Mouse (Mus musculus) kidney, adult 2 months (tissue): Measurements from ENCODE around the gene Nfatc2.

Experiments used
- CTCF ChIP-seq: fragments of 200-500 bp; conservative IDR thresholded peaks from 2 replicates; pipeline ENCODE4 v1.5.1; 2011; ENCODE audit warnings: low read depth, mild to moderate bottlenecking, control low read depth, low read length, moderate library complexity, mixed read lengths; ENCODE audit not compliant: insufficient read depth, insufficient read length
- POLR2A ChIP-seq: fragments of 200-500 bp; IDR thresholded peaks from one replicate; pipeline ENCODE4 v1.6.1; 2011; ENCODE audit warnings: low read depth, low read length, control low read depth

DNA sequence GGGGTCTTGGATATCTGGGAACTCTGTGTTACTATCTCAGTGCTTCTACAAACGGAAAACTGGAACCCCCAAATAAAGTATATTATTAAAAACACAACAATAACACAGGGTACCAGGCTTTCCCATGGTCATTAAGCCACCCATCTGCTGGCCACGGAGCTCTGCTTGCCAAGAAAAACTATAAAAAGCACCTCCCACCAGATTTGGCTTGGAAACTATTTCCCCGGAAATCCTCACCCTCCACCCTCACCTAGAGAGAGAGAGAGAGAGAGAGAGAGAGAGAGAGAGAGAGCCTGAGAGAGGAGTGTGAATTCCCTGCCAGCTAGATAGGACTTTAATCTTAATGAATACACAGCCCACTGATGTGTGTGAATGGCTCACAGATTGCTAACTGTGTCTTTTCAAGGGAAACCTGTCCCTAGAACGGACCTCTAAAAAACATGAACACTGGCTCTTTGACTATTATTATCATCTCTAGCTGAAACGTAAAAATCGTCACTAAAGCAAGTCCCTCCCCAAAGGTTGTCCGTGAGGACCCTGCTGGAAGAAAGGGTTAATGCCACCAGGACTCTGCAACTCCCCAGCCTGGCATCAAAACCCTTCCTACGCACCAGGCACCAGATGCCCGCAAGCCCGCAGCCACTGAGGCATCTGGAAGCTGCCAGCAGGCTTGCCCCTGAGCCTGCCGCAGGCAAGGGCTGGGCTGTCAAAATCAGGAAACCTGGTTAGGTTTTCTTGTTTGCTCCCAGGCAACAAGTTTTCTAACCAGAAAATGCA, 12.7 kb downstream of the Nfatc2 start:
- TF ChIP-seq CTCF = no peak
- no peak for TF ChIP-seq POLR2A
